Mouse (Mus musculus) heart, embryonic 11.5 days (tissue): Measurements from ENCODE around the gene Neo1. TPM values are rescaled to one million over a fixed set of nuclear protein-coding genes. Genes with fewer than 3 reads are reported as not detected.

ENCODE experiments used
- ATAC-seq: fragments of 200-750 bp; cut with Nextera tagmentation; replicated peaks from 2 replicates; pipeline ENCODE4 v1.8.0; 2017; ENCODE audit warnings: moderate library complexity; ENCODE audit not compliant: insufficient number of reproducible peaks, low FRiP score, low TSS enrichment
- H3K27ac ChIP-seq: fragments of 300-500 bp; sonication (generic); 2 replicates; pipeline ENCODE4 v1.5.1; 2014; ENCODE audit warnings: mild to moderate bottlenecking, low read depth, low read length
- H3K27me3 ChIP-seq: fragments of 300-500 bp; sonication (generic); 2 replicates; pipeline ENCODE4 v1.6.1; 2014; ENCODE audit warnings: mild to moderate bottlenecking, low read length, mixed read lengths; ENCODE audit not compliant: control insufficient read depth, insufficient read depth
- H3K36me3 ChIP-seq: fragments of 300-500 bp; sonication (generic); 2 replicates; pipeline ENCODE4 v1.6.1; 2014; ENCODE audit warnings: mild to moderate bottlenecking, low read length, moderate library complexity, mixed read lengths; ENCODE audit not compliant: control insufficient read depth, insufficient read depth
- H3K4me1 ChIP-seq: fragments of 300-500 bp; sonication (generic); 2 replicates; pipeline ENCODE4 v1.6.1; 2014; ENCODE audit warnings: low read length; ENCODE audit not compliant: control insufficient read depth, insufficient read depth
- H3K4me2 ChIP-seq: fragments of 300-500 bp; sonication (generic); 2 replicates; pipeline ENCODE4 v1.6.1; 2014; ENCODE audit warnings: mild to moderate bottlenecking, moderate library complexity
- H3K4me3 ChIP-seq: fragments of 300-500 bp; sonication (generic); 2 replicates; pipeline ENCODE4 v1.5.1; 2014; ENCODE audit warnings: low read depth, low read length
- H3K9ac ChIP-seq: fragments of 300-500 bp; sonication (generic); 2 replicates; pipeline ENCODE4 v1.6.1; 2014; ENCODE audit warnings: mild to moderate bottlenecking, low read depth, low read length, moderate library complexity
- H3K9me3 ChIP-seq: fragments of 300-500 bp; sonication (generic); replicated peaks from 2 replicates; pipeline ENCODE4 v1.6.1; 2016; ENCODE audit warnings: low read length; ENCODE audit not compliant: control insufficient read depth
- WGBS: fragments of 180-500 bp; shearing (Covaris S2); extraction: QIAGEN DNeasy Blood & Tissue Kit; methylation state at CpG from one replicate; pipeline ENCODE4 v1.1.7; 2014; ENCODE audit not compliant: insufficient replicate concordance; 5-methylcytosine and 5-hydroxymethylcytosine counted together
- polyA plus RNA-seq: library from polyadenylated mRNA; unstranded; fragments of >200 nt; fragmentation: Nextera tagmentation; extraction: Ambion mirVana; gene quantifications from 2 replicates; pipeline ENCODE4 v1.2.1, GENCODE M21; 2014

The Neo1 gene
- polyA plus RNA-seq, 1 experiment from 2014 or later = 30.3 TPM

DNA sequence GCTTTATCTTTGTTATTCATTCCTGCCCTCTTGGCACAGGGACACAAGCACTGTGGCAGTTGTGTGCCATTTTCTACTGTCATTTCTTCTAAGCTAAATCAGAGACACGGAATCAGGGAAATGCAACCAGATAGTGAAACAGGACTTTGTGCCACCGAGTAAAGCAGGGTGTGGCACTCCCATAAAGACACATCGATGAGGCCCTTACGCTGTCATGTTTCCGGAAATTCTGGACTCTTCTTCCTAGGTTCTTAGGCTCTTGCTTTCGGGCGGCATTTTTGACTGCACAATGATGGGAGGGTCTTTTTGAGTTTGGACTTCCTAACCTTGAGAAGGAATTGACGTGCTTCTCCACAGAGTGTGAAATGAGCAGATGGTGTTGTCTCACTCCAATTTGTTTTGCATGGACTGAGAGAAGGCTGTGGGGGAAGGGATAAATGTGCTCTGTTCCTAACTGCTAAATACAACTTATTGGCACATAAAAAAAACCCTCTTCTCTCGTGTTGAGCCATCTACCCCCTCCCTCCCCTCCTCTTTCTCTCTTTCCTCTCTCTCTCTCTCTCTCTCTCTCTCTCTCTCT, 23.9 kb upstream of the Neo1 start:
- WGBS = 75% methylated on average over 9 of the region's 9 CpGs
- Histone ChIP-seq H3K27me3 (no peaks in the 10 kb centered on the region), H3K9me3 (no peaks in the 10 kb centered on the region), H3K4me1 (peaks cover 17% of the 10 kb centered on the region), H3K9ac (no peak overlapping the region), H3K4me2 (no peak overlapping the region), H3K27ac (no peak overlapping the region), H3K36me3 (no peaks in the 10 kb centered on the region), H3K4me3 (no peak overlapping the region)
- no peak for ATAC-seq

DNA sequence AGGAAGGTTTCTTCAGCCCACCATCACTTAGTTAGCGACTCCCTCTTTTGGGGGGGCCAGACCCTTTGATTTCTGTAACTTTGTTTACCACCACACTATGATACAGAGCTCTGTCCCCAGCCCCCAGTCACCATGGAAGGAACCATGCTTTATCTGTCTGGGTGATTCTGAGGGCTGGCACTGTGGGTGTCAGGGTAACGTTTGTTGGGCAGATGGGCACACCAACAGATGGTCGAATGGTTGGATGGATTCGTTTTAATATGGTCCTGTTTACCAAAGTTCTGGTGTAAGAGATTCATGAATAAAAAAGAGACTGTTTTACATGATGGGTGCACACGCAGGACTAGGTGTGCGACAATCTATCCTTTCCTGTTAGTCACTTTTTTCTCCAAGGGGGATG, 22.9 kb upstream of the Neo1 start:
- H3K4me2 ChIP-seq = no peak overlapping the region
- WGBS = 83% methylated on average over 6 of the region's 6 CpGs
- no peaks in the 10 kb centered on the region for H3K36me3 ChIP-seq
- H3K9ac ChIP-seq = no peak overlapping the region
- no peaks in the 10 kb centered on the region for H3K27me3 ChIP-seq
- no peaks in the 10 kb centered on the region for H3K9me3 ChIP-seq
- no peak for ATAC-seq
- no peak overlapping the region for H3K4me3 ChIP-seq
- H3K27ac ChIP-seq = no peak overlapping the region
- H3K4me1 ChIP-seq = peaks cover 11% of the 10 kb centered on the region

DNA sequence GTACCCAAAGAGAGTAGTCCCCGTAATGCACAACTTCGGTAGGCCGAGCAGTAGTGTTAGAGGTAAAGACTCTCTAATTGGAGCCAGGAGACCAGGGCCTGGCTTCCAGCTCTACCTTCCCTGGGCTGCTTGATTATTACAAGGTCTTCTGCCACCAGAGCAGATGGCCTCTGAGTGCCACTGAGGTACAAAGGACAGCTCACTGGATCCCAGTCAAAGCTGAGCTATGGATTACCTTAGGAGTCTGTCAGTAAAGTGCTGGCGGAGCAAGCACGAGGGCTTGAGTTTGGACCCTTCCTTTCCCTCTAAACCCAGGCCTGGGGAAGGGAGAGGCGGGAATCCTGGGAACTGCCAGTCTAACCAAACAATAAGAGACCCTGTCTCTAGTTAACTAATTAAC, 21.8 kb upstream of the Neo1 start:
- H3K4me1 ChIP-seq = peaks cover 11% of the 10 kb centered on the region
- no peak overlapping the region for H3K9ac ChIP-seq
- WGBS = 74% methylated on average over 6 of the region's 6 CpGs
- H3K36me3 ChIP-seq = no peaks in the 10 kb centered on the region
- no peak overlapping the region for H3K4me2 ChIP-seq
- H3K27ac ChIP-seq = no peak overlapping the region
- H3K9me3 ChIP-seq = no peaks in the 10 kb centered on the region
- H3K4me3 ChIP-seq = no peak overlapping the region
- H3K27me3 ChIP-seq = no peaks in the 10 kb centered on the region
- no peak for ATAC-seq

DNA sequence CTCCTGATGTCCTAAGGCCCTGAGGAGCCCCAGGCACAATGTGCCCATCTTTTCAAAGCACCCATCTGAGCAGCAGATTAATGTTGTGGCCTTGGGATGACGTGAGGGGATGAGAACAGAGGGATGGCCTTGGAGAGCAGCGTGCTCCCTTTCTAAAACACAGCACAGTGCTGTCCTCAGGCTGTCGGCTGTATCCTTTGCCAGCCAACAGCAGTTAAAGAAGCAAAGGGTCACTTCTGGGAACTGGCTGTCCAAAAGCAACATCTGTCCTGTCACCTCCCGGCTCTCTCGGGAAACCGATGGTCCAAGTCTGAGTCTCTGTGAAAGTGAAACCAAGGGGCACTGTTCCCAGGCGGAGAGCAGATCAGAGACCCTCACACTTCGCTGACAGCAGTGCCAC, 20.0 kb upstream of the Neo1 start:
- no peaks in the 10 kb centered on the region for H3K27me3 ChIP-seq
- no peaks in the 10 kb centered on the region for H3K9me3 ChIP-seq
- ATAC-seq = no peak
- 69% methylated on average over 8 of the region's 8 CpGs for WGBS
- no peak overlapping the region for H3K4me3 ChIP-seq
- no peak overlapping the region for H3K27ac ChIP-seq
- H3K9ac ChIP-seq = no peak overlapping the region
- no peak overlapping the region for H3K4me2 ChIP-seq
- H3K36me3 ChIP-seq = no peaks in the 10 kb centered on the region
- H3K4me1 ChIP-seq = no peaks in the 10 kb centered on the region

DNA sequence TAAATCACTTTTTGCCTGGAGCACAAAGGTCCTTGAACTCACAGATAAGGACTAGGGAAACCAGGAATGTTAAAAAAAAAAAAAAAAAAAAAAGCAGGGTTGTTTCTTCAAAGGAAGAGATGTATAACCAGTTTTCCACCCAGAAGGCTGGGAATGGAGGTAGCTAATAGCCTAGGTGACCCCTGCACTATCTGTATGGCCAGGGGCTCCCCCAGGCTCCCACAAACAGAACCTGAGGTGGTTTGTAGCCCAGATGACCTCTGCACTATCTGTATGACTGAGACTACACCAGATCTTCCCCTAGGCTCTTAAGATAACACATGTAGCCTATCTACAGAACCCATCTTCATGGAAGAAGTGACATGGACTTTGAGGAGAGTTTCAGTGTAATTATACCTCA, 5.6 kb upstream of the Neo1 start:
- Histone ChIP-seq H3K4me2 (no peak overlapping the region), H3K9me3 (no peaks in the 10 kb centered on the region), H3K27me3 (no peaks in the 10 kb centered on the region), H3K9ac (no peak overlapping the region), H3K4me3 (no peak overlapping the region), H3K4me1 (no peaks in the 10 kb centered on the region), H3K27ac (no peak overlapping the region), H3K36me3 (no peaks in the 10 kb centered on the region)
- ATAC-seq = no peak

DNA sequence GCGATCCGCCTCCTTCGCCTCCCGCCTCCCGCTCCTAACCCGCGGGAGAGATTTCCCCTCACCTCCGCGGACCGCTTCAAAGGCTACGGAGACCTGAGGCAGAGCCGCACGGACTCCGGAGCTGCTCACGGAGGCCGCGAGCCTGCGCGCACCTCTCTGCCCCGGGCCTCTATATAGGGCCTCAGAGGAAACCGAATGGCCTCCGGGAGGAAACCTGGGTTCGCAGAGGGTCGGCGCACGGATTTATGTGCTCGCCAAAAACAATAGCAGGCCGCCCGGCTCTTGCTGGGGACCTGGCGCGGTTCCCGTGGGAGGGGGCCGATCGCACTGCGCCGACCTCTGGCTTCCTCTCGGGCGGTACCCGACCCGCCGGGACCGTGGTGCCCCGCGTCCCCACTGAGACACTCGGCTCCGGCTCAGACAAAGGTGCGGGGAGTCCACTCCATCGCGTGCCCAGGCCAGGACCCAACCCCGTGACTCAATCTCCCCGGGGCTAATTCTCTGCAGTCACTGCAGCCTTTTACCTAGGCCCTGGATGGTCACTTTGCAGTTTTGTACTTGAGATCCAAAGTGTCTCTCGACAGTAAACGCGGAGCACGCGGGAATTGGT, 596 bp upstream of the Neo1 start:
- Histone ChIP-seq H3K4me3 (peak overlapping the region; percentile 96), H3K4me1 (peaks cover 16% of the 10 kb centered on the region), H3K36me3 (no peaks in the 10 kb centered on the region), H3K27ac (peak overlapping the region; percentile 100), H3K4me2 (peak overlapping the region; percentile 81), H3K9me3 (no peaks in the 10 kb centered on the region), H3K27me3 (no peaks in the 10 kb centered on the region), H3K9ac (peak overlapping the region; percentile 97)
- ATAC-seq = peak; percentile 64
- under 1% methylated on average over 56 of the region's 56 CpGs for WGBS

DNA sequence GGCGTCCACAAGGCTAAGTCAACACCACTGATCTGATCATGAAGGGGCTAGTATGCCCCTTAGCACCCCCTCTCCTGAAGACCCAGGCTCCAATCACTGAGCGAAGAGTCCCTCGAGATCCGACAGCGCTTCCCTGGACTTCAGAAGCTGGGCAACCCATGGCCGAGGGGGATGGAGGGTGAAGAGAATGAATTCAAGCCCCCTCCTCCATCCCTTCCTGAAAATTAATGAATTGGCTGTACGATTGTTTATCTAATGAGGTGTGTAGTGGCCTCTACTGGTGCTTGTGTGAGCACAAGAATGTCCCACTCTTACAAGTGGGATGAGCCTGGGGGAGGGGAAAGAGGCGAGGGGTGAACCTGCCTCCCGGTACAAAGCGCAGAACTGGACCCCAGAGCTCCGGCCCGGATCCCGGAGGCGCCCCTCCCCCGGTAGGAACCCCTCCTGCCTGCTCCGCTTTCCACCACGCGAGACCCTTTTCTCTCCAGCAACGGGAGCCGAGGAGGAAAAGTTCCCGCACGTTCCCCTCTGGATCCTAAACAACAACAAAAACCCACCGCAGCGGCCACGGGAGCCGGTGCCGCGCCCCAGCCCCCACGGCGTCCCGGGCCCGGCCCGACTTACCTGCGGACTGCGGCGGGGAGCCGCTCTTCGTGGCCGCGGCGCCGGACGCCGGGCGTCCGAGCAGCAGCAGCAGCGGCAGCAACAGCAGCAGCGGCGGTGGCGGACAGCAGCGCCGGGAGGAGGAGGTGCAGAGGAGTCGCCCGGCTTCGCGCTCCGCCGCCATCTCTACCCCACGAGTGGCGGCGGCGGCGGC, 691 bp downstream of the Neo1 start:
- under 1% methylated on average over 62 of the region's 63 CpGs for WGBS
- H3K9me3 ChIP-seq = no peaks in the 10 kb centered on the region
- peaks cover 16% of the 10 kb centered on the region for H3K4me1 ChIP-seq
- H3K27me3 ChIP-seq = no peaks in the 10 kb centered on the region
- peak overlapping the region; percentile 100 for H3K27ac ChIP-seq
- peak overlapping the region; percentile 96 for H3K4me3 ChIP-seq
- no peaks in the 10 kb centered on the region for H3K36me3 ChIP-seq
- ATAC-seq = 0 out of 2 replicates have a peak, but pooled peaks have one; percentile 40
- H3K4me2 ChIP-seq = peak overlapping the region; percentile 81
- H3K9ac ChIP-seq = peak overlapping the region; percentile 97

DNA sequence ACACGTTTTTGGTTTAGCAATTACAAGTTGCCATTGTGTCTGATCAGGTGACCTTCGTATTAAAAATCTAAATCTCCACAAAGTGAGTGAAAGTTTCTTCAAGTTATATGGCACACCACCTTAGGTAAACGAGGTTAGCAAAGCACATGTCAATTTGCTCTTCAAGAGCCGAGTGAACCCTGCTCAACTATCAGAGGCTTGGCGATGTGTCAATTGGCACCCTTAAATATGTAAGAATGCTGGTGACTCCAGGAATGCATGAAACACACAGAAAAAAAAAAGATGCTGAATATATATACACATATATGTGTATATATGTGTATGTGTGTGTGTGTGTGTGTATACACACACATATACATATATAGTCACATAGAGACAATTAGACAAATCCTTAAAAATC, 1.4 kb downstream of the Neo1 start:
- Histone ChIP-seq H3K4me3 (peak overlapping the region; percentile 96), H3K9me3 (no peaks in the 10 kb centered on the region), H3K4me2 (peak overlapping the region; percentile 81), H3K36me3 (no peaks in the 10 kb centered on the region), H3K27ac (no peak overlapping the region), H3K27me3 (no peaks in the 10 kb centered on the region), H3K4me1 (peaks cover 16% of the 10 kb centered on the region), H3K9ac (peak overlapping the region; percentile 97; the same call in 1 of the 2 replicates)
- WGBS = 29% methylated on average over 5 of the region's 5 CpGs
- no peak for ATAC-seq
